Mouse (Mus musculus) adipocyte (in vitro differentiated cells): Measurements from ENCODE around the gene Hnf4a.

Experiments used
- DNase-seq: peaks from one replicate; pipeline ENCODE4 v3.0.0-alpha.2; 2016; ENCODE audit warnings: low spot score

The Hnf4a gene

GRCm38 (mm10) chr2:163491351-163491750, 15.3 kb upstream of the Hnf4a start:
- no peak for DNase-seq

- DNase-seq, result no peak
These were observed 14.6 kb upstream of the Hnf4a start, which contains the start of gene R3hdml for GRCm38 (mm10) chr2:163492018-163492417. R3hdml (plus strand) TSS chr2:163492318.

- no peak for DNase-seq
These were observed 13.6 kb upstream of the Hnf4a start for GRCm38 (mm10) chr2:163493031-163493430.

- peak; percentile 74 for DNase-seq
These were observed 12.6 kb upstream of the Hnf4a start for GRCm38 (mm10) chr2:163493976-163494375.

- DNase-seq, result no peak
These were observed 12.2 kb upstream of the Hnf4a start for GRCm38 (mm10) chr2:163494456-163494855.

- peak; percentile 64 for DNase-seq
These were observed 4.4 kb upstream of the Hnf4a start for GRCm38 (mm10) chr2:163502219-163502618.

GRCm38 (mm10) chr2:163503191-163503590, 3.4 kb upstream of the Hnf4a start:
- DNase-seq, result peak; percentile 24

- peak; percentile 50 for DNase-seq
These were observed 19.2 kb downstream of the Hnf4a start for GRCm38 (mm10) chr2:163525761-163526243.

GRCm38 (mm10) chr2:163527497-163527896, 20.9 kb downstream of the Hnf4a start:
- DNase-seq, result no peak

- DNase-seq, result no peak
These were observed 23.8 kb downstream of the Hnf4a start for GRCm38 (mm10) chr2:163530418-163530817.

GRCm38 (mm10) chr2:163531917-163532316, 25.3 kb downstream of the Hnf4a start:
- DNase-seq, result peak; percentile 85

GRCm38 (mm10) chr2:163533226-163533625, 26.6 kb downstream of the Hnf4a start:
- no peak for DNase-seq

- DNase-seq, result peak; percentile 83
These were observed 28.4 kb downstream of the Hnf4a start for GRCm38 (mm10) chr2:163534958-163535524.

GRCm38 (mm10) chr2:163537443-163537842, 30.8 kb downstream of the Hnf4a start:
- no peak for DNase-seq

- no peak for DNase-seq
These were observed 31.8 kb downstream of the Hnf4a start for GRCm38 (mm10) chr2:163538410-163538809.

- no peak for DNase-seq
These were observed 32.9 kb downstream of the Hnf4a start for GRCm38 (mm10) chr2:163539321-163540040.

GRCm38 (mm10) chr2:163540231-163541117, 33.9 kb downstream of the Hnf4a start:
- no peak for DNase-seq

GRCm38 (mm10) chr2:163541568-163542182, 35.1 kb downstream of the Hnf4a start:
- DNase-seq, result no peak

- no peak for DNase-seq
These were observed 36.1 kb downstream of the Hnf4a start for GRCm38 (mm10) chr2:163542674-163543073.

GRCm38 (mm10) chr2:163546623-163547318, 40.2 kb downstream of the Hnf4a start:
- no peak for DNase-seq

GRCm38 (mm10) chr2:163548822-163549221, 42.2 kb downstream of the Hnf4a start:
- no peak for DNase-seq
